Mouse (Mus musculus): ENCODE results near the gene Obscn. TPM values are rescaled to one million over a fixed set of nuclear protein-coding genes. Genes with fewer than 3 reads are reported as not detected.

Gene Obscn
- polyA plus RNA-seq, 1 experiment from 2014 or later = 3.0 TPM

GRCm38 (mm10) chr11:58995807-58996370 lies 140.3 kb downstream of the Obscn start:
- peaks cover 12% of the 10 kb centered on the region for H3K27me3 ChIP-seq (ENCODE audit: control insufficient read depth, insufficient read depth, low read depth, low read length)
- peaks cover 1% of the 10 kb centered on the region; the same call in 1 of the 2 replicates for H3K36me3 ChIP-seq (ENCODE audit: control insufficient read depth, insufficient read depth, low read length)
- H3K4me2 ChIP-seq (ENCODE audit: low read depth, low read length) = no peak overlapping the region
- H3K4me3 ChIP-seq (ENCODE audit: low read length) = no peak overlapping the region
- no peaks in the 10 kb centered on the region for H3K9me3 ChIP-seq (ENCODE audit: control insufficient read depth, low read length)
- no peak overlapping the region for H3K9ac ChIP-seq (ENCODE audit: low read length)
- no peak for ATAC-seq (ENCODE audit: low read depth)
- H3K27ac ChIP-seq (ENCODE audit: low read length) = no peak overlapping the region
- 38% methylated on average over 12 of the region's 12 CpGs for WGBS
- no peaks in the 10 kb centered on the region for H3K4me1 ChIP-seq (replicated peaks; ENCODE audit: control insufficient read depth, insufficient read depth, low read length)

- 72% methylated on average over 9 of the region's 9 CpGs for WGBS
- no peak for ATAC-seq (ENCODE audit: low read depth)
- peaks cover 7% of the 10 kb centered on the region; the same call in 1 of the 2 replicates for H3K36me3 ChIP-seq (ENCODE audit: control insufficient read depth, insufficient read depth, low read length)
- no peak overlapping the region for H3K27ac ChIP-seq (ENCODE audit: low read length)
- no peaks in the 10 kb centered on the region for H3K9me3 ChIP-seq (ENCODE audit: control insufficient read depth, low read length)
- no peak overlapping the region for H3K4me2 ChIP-seq (ENCODE audit: low read depth, low read length)
- H3K9ac ChIP-seq (ENCODE audit: low read length) = no peak overlapping the region
- H3K4me1 ChIP-seq (replicated peaks; ENCODE audit: control insufficient read depth, insufficient read depth, low read length) = no peaks in the 10 kb centered on the region
- H3K4me3 ChIP-seq (ENCODE audit: low read length) = no peak overlapping the region
- H3K27me3 ChIP-seq (ENCODE audit: control insufficient read depth, insufficient read depth, low read depth, low read length) = peaks cover 12% of the 10 kb centered on the region
These were observed 141.0 kb downstream of the Obscn start for GRCm38 (mm10) chr11:58995061-58995806.

GRCm38 (mm10) chr11:58994337-58994826 lies 141.8 kb downstream of the Obscn start:
- no peak overlapping the region for H3K27ac ChIP-seq (ENCODE audit: low read length)
- WGBS = 3% methylated on average over 32 of the region's 35 CpGs
- H3K4me3 ChIP-seq (ENCODE audit: low read length) = peak overlapping the region; percentile 33
- H3K27me3 ChIP-seq (ENCODE audit: control insufficient read depth, insufficient read depth, low read depth, low read length) = peaks cover 12% of the 10 kb centered on the region
- H3K4me1 ChIP-seq (replicated peaks; ENCODE audit: control insufficient read depth, insufficient read depth, low read length) = no peaks in the 10 kb centered on the region
- peak overlapping the region; percentile 55 for H3K9ac ChIP-seq (ENCODE audit: low read length)
- H3K9me3 ChIP-seq (ENCODE audit: control insufficient read depth, low read length) = no peaks in the 10 kb centered on the region
- H3K36me3 ChIP-seq (ENCODE audit: control insufficient read depth, insufficient read depth, low read length) = peaks cover 11% of the 10 kb centered on the region
- H3K4me2 ChIP-seq (ENCODE audit: low read depth, low read length) = peak overlapping the region; percentile 60
- ATAC-seq (ENCODE audit: low read depth) = peak; percentile 83

DNA sequence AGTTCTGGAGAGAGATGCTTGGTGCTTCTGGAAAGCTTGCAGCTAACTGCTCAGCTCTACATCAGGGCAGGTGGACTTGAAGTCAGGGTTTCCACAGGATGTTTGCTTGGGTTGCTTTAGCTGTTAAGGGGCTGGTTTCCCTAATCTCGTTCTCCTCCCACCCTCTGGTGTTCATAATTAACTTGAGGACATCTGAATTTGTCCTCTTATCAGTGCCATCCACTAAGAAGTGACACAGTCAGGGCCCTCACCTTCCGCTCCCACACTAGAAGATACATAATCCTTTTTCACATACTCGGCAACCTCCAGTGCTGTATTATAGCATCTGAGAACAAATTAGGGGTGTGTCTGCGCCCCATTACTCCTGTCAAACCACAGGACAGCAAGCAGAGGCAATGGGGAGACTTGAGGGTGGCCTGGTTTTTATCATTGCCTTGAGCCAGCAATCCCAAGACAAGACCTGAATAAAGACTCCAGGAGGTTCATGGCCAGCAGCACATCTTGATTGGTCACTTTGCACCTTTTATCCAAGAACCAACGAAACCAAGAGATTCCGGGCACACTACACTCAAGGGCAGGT lies 143.0 kb downstream of the Obscn start:
- no peak overlapping the region for H3K9ac ChIP-seq (ENCODE audit: low read length)
- no peak overlapping the region for H3K4me3 ChIP-seq (ENCODE audit: low read length)
- 70% methylated on average over 6 of the region's 6 CpGs for WGBS
- peaks cover 12% of the 10 kb centered on the region for H3K27me3 ChIP-seq (ENCODE audit: control insufficient read depth, insufficient read depth, low read depth, low read length)
- H3K4me2 ChIP-seq (ENCODE audit: low read depth, low read length) = no peak overlapping the region
- no peaks in the 10 kb centered on the region for H3K9me3 ChIP-seq (ENCODE audit: control insufficient read depth, low read length)
- no peak for ATAC-seq (ENCODE audit: low read depth)
- H3K27ac ChIP-seq (ENCODE audit: low read length) = no peak overlapping the region
- no peaks in the 10 kb centered on the region for H3K4me1 ChIP-seq (replicated peaks; ENCODE audit: control insufficient read depth, insufficient read depth, low read length)
- H3K36me3 ChIP-seq (ENCODE audit: control insufficient read depth, insufficient read depth, low read length) = peaks cover 21% of the 10 kb centered on the region

- Histone ChIP-seq H3K4me2 (ENCODE audit: low read depth, low read length) (no peak overlapping the region), H3K36me3 (ENCODE audit: control insufficient read depth, insufficient read depth, low read length) (peaks cover 28% of the 10 kb centered on the region), H3K4me1 (replicated peaks; ENCODE audit: control insufficient read depth, insufficient read depth, low read length) (no peaks in the 10 kb centered on the region), H3K9me3 (ENCODE audit: control insufficient read depth, low read length) (no peaks in the 10 kb centered on the region), H3K4me3 (ENCODE audit: low read length) (no peak overlapping the region), H3K27me3 (ENCODE audit: control insufficient read depth, insufficient read depth, low read depth, low read length) (peaks cover 12% of the 10 kb centered on the region), H3K9ac (ENCODE audit: low read length) (no peak overlapping the region), H3K27ac (ENCODE audit: low read length) (no peak overlapping the region)
- 76% methylated on average over 3 of the region's 3 CpGs for WGBS
- ATAC-seq (ENCODE audit: low read depth) = no peak
These were observed 144.3 kb downstream of the Obscn start for GRCm38 (mm10) chr11:58991911-58992310.

DNA sequence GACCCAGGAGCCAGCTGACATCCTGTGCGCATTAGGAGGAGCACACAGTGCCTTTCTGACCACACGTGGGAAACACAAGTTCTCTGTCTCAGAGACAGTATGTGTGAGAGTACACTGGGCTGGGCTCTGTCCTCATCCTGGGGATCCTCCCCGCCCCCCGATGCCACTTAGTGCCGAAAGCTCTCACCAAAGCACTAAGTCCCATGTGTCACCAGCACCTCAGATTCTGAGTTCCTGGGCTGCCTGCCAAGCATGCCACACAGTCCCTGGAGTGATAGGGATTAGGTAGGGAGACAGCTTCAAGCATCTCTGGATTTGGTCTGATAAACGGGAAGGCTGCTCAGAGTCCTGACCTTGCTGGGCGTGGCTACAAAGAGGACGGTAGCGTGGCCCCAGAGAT lies 145.4 kb downstream of the Obscn start:
- Histone ChIP-seq H3K36me3 (ENCODE audit: control insufficient read depth, insufficient read depth, low read length) (peaks cover 31% of the 10 kb centered on the region), H3K4me2 (ENCODE audit: low read depth, low read length) (no peak overlapping the region), H3K4me3 (ENCODE audit: low read length) (no peak overlapping the region), H3K9ac (ENCODE audit: low read length) (no peak overlapping the region), H3K9me3 (ENCODE audit: control insufficient read depth, low read length) (no peaks in the 10 kb centered on the region), H3K27me3 (ENCODE audit: control insufficient read depth, insufficient read depth, low read depth, low read length) (peaks cover 12% of the 10 kb centered on the region), H3K4me1 (replicated peaks; ENCODE audit: control insufficient read depth, insufficient read depth, low read length) (no peaks in the 10 kb centered on the region), H3K27ac (ENCODE audit: low read length) (no peak overlapping the region)
- no peak for ATAC-seq (ENCODE audit: low read depth)
- 58% methylated on average over 9 of the region's 9 CpGs for WGBS

GRCm38 (mm10) chr11:58990141-58990540 lies 146.1 kb downstream of the Obscn start:
- H3K36me3 ChIP-seq (ENCODE audit: control insufficient read depth, insufficient read depth, low read length) = peaks cover 31% of the 10 kb centered on the region
- H3K27me3 ChIP-seq (ENCODE audit: control insufficient read depth, insufficient read depth, low read depth, low read length) = peaks cover 12% of the 10 kb centered on the region
- H3K4me3 ChIP-seq (ENCODE audit: low read length) = no peak overlapping the region
- no peak overlapping the region for H3K27ac ChIP-seq (ENCODE audit: low read length)
- H3K4me2 ChIP-seq (ENCODE audit: low read depth, low read length) = no peak overlapping the region
- H3K9me3 ChIP-seq (ENCODE audit: control insufficient read depth, low read length) = no peaks in the 10 kb centered on the region
- H3K9ac ChIP-seq (ENCODE audit: low read length) = no peak overlapping the region
- no peak for ATAC-seq (ENCODE audit: low read depth)
- no peaks in the 10 kb centered on the region for H3K4me1 ChIP-seq (replicated peaks; ENCODE audit: control insufficient read depth, insufficient read depth, low read length)
- 79% methylated on average over 17 of the region's 17 CpGs for WGBS

GRCm38 (mm10) chr11:58989166-58989565 lies 147.0 kb downstream of the Obscn start:
- H3K4me1 ChIP-seq (replicated peaks; ENCODE audit: control insufficient read depth, insufficient read depth, low read length) = no peaks in the 10 kb centered on the region
- H3K4me3 ChIP-seq (ENCODE audit: low read length) = no peak overlapping the region
- no peak overlapping the region for H3K27ac ChIP-seq (ENCODE audit: low read length)
- H3K9me3 ChIP-seq (ENCODE audit: control insufficient read depth, low read length) = no peaks in the 10 kb centered on the region
- peaks cover 37% of the 10 kb centered on the region for H3K36me3 ChIP-seq (ENCODE audit: control insufficient read depth, insufficient read depth, low read length)
- no peak for ATAC-seq (ENCODE audit: low read depth)
- 94% methylated on average over 4 of the region's 4 CpGs for WGBS
- no peak overlapping the region for H3K4me2 ChIP-seq (ENCODE audit: low read depth, low read length)
- peaks cover 10% of the 10 kb centered on the region for H3K27me3 ChIP-seq (ENCODE audit: control insufficient read depth, insufficient read depth, low read depth, low read length)
- no peak overlapping the region for H3K9ac ChIP-seq (ENCODE audit: low read length)

DNA sequence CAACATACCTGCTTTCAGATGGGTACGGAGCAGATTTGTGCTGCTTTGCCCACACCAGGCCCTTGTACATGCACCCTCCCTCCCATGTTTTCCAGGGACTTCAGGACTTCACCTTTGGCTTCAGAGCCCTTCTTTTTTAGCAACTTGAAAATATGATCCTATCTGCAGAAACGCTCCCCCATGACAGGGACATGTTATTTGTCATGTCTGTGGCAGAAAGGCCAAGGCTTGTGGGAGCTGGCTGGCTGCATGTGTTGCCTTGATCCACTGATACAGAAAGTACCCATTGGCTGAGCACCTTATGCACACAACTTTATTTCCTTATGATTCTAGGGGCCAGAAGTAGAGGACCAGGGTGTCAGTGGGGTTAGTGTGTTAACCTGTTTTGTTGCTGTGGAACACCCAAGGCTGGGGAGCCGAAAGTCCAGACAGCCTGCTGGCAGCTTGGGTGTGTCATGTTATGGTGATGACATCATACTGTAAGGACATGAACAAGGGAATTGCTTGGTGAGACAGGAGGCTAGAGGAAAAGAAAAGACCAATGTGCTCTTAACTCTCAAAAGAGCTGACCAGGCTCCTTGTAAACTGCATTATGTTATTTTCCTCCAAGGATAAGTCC lies 150.8 kb downstream of the Obscn start:
- no peak overlapping the region for H3K9ac ChIP-seq (ENCODE audit: low read length)
- no peak overlapping the region for H3K4me2 ChIP-seq (ENCODE audit: low read depth, low read length)
- no peaks in the 10 kb centered on the region for H3K9me3 ChIP-seq (ENCODE audit: control insufficient read depth, low read length)
- 90% methylated on average over 3 of the region's 3 CpGs for WGBS
- peaks cover 42% of the 10 kb centered on the region for H3K36me3 ChIP-seq (ENCODE audit: control insufficient read depth, insufficient read depth, low read length)
- H3K4me3 ChIP-seq (ENCODE audit: low read length) = no peak overlapping the region
- no peak for ATAC-seq (ENCODE audit: low read depth)
- peaks cover 5% of the 10 kb centered on the region for H3K4me1 ChIP-seq (replicated peaks; ENCODE audit: control insufficient read depth, insufficient read depth, low read length)
- no peak overlapping the region for H3K27ac ChIP-seq (ENCODE audit: low read length)
- no peaks in the 10 kb centered on the region for H3K27me3 ChIP-seq (ENCODE audit: control insufficient read depth, insufficient read depth, low read depth, low read length)

Measured in lung, embryonic 16.5 days (tissue).